Mouse (Mus musculus) C2C12 (cell line): ENCODE measurements around the gene Nptx1.

Source experiments
- CTCF ChIP-seq: IDR thresholded peaks from one replicate; pipeline ENCODE4 v1.5.1; 2011; ENCODE audit not compliant: control insufficient read depth, insufficient read depth, insufficient read length
- MAX ChIP-seq: IDR thresholded peaks from one replicate; pipeline ENCODE4 v1.6.1; 2011; ENCODE audit warnings: mild to moderate bottlenecking, control low read depth
- MYOG ChIP-seq: IDR thresholded peaks from one replicate; pipeline ENCODE4 v1.6.1; 2011; ENCODE audit not compliant: control insufficient read depth, insufficient read length; ENCODE audit errors: extremely low read depth
- USF1 ChIP-seq: IDR thresholded peaks from one replicate; pipeline ENCODE4 v1.6.1; 2011; ENCODE audit warnings: low read depth, mild to moderate bottlenecking, control low read depth, moderate library complexity

DNA sequence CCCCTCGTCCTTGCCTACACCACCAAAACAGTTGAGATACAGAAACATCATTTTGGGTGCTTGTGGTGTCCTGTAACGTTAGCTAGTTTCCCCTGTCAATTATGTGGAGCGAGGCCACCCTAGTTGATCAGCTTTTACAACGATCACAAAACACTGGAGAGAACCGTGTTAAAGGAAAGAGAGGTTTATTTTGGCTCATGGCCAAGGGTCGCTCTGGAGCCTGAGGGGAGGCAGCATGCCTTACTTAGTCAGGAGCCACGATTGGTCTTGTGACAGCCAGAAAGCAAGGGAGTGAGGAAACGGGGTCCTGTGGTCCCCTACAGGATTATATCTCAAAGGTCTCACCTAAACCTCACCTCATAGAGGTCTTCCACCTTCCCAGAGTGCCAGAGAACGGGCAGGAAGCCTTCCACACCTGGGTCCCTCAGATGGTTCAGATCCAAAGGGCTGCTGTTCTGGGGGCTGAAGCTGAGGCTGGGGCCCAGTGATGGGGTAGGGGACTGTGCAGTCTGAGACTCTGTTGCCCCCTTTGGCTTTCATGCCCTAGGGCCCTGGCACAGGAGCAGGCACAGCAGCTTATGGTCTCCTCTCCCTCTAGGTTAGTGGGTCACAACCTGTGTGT, 34.4 kb downstream of the Nptx1 start:
- TF ChIP-seq CTCF (no peak), USF1 (no peak), MYOG (no peak), MAX (no peak)
